Mouse (Mus musculus) skeletal muscle tissue, adult 2 months (tissue): ENCODE data around the gene Acot2.
"Not testable (repeated sequence)": the region's sequence is repeated elsewhere in the genome, so short reads cannot be mapped to it uniquely, and the experiment has no call there.

Source experiments
- DNase-seq: peaks from one replicate; pipeline ENCODE4 v3.0.0-alpha.2; 2012; ENCODE audit warnings: low read depth, low spot score

The Acot2 gene

DNA sequence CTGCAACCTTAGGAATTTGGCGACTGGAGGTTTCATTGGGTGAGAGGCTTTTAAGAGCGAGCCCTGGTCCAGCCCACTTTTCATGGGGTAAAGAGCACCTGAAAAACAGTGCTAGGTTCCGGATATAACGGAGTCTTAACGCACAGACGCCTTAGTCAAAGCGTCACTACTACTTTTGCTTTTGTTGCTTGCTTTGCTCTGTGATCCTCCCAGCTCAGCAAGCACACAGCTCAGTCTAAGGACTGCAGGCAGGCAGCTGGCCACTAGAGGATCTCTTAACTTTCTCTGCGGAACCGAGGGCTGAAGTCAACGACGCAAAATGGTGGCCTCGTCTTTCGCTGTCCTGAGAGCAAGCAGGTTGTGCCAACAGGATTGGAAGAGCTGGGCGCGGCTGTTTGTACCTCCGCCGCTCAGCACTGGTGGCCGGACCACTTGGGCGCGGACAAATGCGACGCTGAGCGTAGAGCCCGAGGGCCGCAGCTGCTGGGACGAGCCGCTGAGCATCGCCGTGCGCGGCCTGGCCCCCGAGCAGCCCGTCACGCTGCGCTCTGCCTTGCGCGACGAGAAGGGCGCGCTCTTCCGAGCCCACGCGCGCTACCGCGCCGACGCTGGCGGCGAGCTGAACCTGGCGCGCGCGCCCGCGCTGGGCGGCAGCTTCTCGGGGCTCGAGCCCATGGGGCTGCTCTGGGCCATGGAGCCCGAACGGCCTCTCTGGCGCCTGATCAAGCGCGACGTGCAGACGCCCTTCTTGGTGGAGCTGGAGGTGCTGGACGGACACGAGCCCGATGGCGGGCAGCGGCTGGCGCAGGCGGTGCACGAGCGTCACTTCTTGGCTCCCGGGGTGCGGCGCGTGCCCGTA lies at the start of gene Acot2:
Acot2 (plus strand) TSS at position 279 of the 859 bp plus-strand sequence.
- DNase-seq, result peak; percentile 77

DNA sequence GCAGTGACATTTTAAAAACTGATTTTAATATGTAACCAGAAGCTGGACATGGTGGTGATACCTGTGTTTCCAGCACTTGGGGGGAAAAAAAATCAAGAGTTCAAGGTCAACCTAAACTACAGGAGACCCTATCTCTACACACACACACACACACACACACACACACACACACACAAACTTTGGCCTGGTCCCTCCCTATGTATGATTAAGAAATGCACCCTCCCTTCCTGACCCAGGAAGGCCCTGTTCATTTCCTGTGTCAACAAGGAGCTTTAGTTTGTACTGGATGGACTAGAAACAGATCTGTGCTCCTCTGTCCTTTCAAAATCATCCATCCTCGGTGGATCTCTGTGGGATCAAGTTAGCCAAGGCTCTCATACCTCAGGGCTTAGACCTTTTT lies 49.1 kb upstream of the Acot2 start:
- DNase-seq, result not testable (repeated sequence)

DNA sequence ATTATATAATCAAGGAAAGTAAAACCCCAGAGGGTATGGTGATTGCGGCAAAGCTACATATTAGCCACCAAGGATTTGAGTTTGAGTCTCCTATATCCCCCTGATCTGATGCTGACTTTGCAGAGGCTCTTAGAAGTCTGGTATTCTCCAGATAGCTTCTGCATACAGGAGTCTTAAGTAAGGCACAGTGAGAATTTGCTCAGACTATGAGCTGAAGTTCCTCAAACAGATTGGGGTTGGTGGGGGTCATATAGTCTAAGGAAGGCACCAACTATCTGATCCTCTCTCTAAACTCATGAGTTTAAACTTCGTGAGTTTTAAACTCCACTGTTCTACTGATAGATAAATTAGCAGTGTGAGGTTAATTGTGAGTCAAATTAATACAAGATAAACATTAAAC lies 48.3 kb upstream of the Acot2 start:
- no peak for DNase-seq

DNA sequence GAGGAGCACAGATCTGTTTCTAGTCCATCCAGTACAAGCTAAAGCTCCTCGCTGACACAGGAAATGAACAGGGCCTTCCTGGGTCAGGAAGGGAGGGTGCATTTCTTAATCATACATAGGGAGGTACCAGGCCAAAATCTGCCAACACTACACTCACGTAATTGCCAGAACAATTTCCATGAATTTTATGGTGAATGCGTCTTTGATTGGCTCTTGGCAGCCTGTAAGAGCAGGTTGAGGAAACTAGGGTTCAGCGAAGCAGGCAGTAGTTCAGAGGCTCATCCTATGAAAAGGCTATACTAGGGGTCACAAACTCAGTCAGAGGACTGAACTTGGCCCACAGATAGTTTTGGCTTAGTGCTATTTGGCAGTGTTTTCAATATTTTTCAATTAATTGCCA lies 47.6 kb upstream of the Acot2 start:
- DNase-seq, result no peak

DNA sequence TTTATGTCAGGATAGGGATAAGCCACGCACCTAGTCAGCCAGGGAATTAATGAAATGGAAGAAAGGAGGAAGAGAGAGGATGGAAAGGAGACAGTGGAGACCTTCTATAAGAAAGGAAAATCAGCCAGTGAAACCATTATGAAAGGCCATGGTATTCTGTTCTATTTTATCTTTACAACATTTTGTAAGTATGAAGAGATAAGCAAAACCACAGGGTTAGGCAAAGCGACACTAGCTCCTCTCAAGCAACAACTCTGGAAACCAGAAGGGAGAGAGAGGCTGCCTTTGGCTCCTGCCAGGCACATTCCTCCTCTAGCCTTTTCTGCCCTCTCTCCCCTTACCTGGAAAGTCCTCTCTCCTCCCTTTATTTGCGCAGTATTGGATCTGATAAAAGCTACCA lies 45.7 kb upstream of the Acot2 start:
- no peak for DNase-seq

DNA sequence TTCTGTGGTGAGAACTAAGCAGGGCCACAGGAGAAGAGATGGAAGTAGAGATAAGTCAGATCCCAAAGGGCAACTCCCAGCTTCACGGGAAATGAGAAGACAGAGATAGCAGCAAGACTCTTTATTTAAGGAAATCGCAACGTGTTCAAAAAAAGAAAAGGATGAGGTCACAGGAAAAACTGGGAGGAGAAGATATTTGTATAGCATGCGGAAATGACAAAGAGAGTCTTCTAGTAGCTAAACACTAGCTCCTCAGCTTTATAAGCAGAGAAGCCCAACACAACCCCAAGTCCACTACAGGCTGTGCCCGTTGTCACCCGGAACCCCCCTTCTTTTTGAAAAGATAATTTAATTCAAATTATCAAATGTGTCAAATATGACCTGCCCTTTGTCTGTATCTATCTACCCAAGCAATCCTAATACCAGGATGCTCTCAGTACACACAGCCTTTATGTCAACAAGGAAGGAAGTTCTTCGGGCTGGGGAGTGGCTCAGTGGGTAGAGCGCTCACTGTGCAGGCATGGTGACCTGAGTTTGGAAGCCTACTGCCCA lies 40.3 kb upstream of the Acot2 start:
- no peak for DNase-seq

DNA sequence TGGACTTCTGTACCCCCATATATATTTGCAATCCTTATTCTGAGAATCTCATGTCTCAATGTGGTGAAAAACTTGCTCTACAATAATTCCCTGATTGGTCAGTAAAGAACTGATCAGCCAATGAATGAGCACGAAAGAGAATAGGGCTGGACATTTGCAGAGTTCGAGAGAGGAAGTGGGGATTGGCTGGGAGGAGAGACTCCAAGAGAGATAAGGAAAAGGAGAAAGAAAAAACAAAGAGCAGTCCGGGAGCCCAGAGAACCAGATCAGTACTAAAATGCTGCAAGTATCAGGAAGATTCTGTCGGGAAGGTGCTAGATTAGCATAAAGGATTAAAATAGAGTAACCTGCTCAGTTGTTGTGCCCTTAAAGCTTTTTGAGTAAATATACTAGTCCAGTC lies 38.6 kb upstream of the Acot2 start:
- no peak for DNase-seq

DNA sequence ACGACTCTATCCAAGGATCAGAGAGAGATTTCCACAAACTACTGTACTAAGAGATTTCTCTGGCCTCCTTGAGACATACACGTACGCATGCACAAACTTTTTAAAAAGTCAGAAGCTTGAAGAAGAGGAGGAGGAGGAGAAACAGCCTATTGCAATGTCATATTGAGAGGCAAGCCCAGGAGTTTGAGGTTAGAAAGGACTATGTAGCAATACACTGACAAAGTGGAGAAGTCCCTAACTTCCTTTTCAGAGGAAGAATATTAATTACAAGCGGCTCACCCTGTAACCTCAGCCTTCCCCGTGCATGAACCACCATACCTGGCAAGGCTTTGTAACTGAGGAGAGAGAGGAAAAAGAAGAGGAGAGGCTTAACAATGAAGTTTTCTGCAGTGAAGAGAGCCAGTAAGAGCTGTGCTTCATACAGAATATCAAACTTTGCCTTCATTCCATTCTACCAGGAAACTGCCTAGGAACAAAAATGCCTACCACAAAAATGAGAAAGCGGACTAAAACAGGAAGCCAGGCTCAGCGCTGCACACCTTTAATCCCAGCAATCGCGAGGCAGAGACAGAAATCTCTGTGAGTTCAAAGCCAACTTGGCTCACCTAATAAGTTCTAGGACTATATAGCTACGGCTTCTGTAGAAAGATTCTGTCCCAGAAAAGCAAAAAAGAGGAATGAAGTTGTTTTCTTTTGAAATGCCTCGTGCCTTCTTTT lies 37.7 kb upstream of the Acot2 start:
- DNase-seq, result no peak

DNA sequence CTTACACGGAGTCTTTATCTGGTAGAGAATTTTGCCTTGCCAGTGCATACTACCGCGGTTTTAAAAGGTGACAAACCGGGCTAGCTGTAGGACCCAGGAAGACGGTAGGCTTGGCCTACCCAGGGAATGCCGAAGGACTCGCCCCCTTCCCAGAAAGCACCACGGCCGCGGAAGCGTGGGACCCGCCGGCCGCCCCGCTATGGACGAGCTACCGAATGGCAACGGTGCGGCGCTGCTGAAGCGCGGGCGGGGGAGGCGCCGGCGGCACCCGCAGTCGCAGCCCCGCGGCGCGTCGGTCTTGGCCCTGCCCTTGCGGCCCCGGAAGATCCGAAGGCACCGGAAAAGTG lies 37.2 kb upstream of the Acot2 start, which contains the start of gene Riox1:
Riox1 (plus strand) TSS at position 116 of the 347 bp plus-strand sequence.
- DNase-seq, result peak; percentile 74

DNA sequence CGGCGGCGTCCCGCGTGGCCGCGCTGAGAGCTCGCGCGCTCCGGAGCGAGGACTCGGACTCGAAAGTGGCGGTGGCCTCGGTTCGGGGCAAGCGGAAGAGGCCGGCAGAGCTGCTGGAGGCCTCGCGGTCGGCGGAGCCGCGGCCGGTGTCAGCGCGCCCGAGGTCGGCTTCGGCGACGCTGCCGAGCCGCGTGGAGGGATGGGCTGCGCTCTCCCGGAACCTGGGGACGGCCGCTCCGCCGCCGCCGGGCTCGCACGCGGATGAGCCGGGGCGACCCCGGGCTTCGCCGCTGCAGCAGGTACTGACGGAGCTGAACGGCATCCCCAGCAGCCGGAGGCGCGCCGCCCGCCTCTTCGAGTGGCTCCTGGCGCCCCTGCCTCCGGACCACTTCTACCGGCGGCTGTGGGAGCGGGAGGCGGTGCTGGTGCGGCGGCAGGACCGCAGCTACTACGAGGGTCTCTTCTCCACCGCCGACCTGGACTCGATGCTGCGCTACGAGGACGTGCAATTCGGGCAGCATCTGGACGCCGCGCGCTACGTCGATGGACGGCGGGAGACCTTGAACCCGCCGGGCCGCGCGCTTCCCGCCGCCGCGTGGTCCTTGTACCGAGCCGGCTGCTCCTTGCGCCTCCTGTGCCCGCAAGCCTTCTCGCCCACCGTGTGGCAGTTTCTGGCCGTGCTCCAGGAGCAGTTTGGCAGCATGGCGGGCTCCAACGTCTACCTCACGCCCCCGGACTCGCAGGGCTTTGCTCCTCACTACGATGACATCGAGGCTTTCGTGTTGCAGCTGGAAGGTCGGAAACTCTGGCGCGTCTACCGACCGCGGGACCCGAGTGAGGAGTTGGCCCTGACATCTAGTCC lies 36.6 kb upstream of the Acot2 start:
- DNase-seq, result no peak

DNA sequence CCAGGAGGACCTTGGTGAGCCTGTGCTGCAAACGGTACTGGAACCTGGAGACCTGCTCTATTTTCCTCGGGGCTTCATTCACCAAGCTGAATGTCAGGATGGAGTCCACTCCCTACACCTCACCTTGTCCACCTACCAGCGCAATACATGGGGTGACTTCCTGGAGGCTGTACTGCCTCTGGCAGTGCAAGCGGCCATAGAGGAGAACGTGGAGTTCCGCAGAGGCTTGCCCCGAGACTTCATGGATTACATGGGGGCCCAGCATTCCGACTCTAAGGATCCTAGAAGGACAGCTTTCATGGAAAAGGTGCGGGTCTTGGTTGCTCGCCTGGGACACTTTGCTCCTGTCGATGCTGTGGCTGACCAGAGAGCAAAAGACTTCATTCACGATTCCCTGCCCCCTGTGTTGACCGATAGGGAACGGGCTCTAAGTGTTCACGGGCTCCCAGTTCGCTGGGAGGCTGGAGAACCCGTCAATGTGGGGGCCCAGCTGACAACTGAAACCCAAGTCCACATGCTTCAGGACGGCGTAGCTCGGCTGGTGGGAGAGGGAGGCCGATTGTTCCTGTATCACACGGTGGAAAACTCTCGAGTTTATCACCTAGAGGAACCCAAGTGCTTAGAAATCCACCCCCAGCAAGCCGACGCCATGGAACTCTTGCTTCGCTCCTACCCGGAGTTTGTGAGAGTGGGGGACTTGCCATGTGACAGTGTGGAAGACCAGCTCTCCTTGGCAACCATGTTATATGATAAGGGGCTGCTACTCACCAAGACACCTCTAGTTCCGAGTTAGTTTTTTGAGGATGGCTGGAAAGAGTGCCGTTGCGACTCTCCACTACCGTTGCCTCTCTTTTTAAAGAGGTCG lies 35.7 kb upstream of the Acot2 start:
- DNase-seq, result no peak

DNA sequence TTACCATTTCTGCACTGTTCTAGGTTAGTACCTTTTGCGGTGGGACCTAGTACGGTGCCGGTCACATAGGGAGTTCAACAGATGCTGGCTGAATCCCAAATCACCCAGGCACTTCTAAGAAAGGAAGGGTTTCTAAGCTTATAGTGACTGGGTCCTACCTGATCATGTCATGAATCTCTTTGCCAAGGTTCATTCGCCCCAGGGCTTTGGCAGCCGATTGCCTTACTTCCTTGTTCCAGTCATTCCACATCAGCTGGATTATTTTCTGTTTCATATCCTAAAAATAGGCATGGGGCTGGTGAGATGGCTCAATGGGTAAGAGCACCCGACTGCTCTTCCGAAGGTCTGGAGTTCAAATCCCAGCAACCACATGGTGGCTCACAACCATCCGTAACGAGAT lies 29.4 kb upstream of the Acot2 start:
- DNase-seq, result no peak

DNA sequence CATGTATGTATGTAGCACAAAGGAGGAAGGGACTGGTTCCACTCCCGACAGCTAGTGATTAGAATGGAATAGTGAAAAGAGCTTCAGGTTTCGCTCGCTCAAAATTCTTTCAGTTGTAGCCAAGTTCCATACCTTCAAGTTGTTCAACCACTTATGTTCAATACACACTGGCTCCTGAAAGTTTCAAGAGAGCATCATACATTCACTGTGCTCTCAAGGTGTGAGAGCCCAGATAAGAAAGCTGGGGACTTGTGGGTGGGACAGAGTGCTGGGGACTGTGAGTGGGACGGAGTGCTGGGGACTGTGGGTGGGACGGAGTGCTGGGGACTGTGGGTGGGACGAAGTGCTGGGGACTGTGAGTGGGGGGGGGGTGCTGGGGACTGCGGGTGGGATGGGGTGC lies 22.4 kb upstream of the Acot2 start:
- DNase-seq, result no peak

DNA sequence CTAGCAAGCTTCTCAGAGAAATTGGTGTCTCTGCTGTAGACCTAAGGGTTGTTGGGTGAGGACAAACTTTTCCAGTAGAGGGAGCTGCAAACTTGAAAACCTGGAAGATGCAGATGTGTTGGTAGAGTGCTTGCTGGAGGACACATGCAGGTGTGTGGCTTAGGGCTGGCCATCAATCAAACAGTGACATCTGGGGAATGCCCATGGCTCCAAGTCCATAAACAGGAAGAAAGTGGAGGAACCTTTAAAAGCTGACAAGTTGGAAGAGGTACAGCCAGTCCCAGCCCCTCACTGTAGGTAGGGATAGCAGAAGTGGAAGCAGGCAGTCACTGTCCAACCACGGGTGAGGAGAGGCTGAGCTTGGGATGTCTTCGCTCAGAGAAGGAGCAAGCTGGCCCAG lies 15.5 kb upstream of the Acot2 start:
- DNase-seq, result peak; percentile 27

DNA sequence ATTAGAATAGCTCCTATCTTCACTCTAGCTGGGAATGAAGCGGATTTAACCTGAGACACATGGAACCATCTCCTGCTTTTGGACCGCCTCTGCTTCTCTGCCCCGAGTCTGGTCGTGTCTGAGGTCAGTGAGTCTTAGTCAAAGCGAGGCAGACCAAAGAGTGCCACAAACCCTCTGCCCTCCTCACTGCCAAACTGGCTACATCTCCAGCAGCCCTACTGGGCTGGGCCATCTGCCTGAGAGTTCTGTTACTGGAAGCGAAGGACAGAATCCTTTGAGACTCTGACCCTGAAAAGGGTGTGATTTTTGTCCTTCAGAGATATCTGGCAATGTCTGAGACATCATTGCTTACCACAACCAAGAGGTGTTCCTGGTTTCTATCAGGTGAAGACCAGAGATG lies 8.8 kb upstream of the Acot2 start:
- no peak for DNase-seq

DNA sequence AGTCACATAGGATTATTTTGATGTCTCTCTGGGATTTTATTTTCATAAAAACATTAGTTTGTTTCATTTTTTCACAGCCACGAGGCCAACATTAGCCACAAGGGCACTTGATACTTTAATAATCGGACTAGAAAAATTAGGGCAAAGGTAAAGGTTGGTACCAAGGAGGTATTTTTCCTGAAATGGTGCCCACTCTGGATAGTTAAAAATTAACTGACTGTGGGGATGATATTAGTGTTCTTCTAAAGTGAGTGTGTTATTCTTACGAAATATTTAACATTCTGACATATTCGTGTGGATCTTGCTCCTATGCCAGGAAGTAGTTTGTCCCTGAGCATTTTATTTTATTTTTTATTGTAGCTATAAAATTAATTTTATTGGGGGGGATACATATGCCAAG lies 6.0 kb upstream of the Acot2 start:
- DNase-seq, result no peak

DNA sequence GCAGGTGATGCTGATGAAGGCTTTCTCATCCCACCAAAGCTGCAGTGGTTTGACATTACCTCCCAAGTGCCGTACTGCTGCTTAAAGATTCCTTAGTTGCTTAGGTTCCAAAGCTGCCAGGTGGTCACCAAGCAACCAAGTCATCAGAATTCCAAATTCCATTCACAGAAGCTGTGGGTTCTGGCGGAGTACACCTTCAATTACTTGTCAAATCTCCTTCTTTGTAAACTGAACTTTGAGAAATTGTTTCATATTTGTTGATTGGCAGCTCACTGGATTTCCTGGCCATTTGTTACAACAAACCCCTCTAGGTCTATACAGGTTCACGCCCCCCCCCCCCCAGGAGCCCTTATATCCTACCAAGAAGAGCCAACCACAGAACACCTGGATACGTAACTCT lies 2.9 kb upstream of the Acot2 start, which contains the start of gene Heatr4:
Heatr4 (minus strand) TSS at position 101 of the 400 bp plus-strand sequence.
- DNase-seq, result no peak

DNA sequence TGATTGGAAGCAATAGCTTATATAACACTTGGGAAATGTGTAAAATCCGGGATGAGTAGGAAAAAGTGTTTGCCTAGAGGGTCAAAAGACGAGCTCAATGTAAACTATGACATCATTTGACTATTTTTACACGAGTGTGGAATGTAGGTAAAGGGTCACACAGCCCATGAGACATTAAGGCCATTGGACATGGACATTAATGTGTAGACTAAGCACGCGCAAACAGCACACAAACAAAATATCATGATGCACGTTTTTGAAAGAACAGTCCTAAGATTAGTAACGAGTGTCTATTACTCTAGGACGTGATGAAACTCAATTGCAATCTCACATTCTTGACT lies 449 bp upstream of the Acot2 start:
- no peak for DNase-seq

DNA sequence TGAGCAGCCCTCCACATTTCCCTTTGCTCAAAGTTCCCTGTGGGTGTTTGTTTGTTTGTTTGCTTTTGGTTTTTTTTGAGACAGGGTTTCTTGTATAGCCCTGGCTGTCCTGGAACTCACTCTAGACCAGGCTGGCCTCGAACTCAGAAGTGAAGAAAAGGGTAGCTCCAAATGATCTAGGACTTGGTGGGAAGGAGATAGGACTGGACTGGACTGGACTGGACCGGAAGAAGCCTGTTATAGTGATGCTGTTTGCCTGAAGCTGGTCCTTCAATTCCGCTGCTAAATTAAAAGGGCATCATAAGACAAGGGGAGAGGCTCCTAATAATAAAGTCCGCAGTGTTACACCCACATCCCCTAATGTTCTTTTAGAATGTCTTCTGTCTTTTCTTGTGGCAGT lies 822 bp downstream of the Acot2 start:
- DNase-seq, result no peak

DNA sequence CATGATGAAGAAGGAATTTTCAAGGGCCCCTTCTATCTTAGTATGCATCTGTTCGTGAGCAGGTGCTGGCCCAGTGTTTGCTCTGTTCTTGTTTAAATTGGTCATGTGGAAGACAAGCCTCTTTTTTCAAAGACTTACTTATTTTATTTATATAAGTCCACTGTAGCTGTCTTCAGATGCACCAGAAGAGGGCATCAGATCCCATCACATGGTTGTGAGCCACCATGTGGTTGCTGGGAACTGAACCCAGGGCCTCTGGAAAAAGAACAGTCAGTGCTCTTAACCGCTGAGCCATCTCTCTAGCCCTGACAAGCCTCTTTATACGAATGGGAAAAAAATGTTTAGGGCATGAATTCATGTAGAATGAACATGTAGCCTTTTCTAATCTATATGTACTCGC lies 1.7 kb downstream of the Acot2 start:
- DNase-seq, result no peak

DNA sequence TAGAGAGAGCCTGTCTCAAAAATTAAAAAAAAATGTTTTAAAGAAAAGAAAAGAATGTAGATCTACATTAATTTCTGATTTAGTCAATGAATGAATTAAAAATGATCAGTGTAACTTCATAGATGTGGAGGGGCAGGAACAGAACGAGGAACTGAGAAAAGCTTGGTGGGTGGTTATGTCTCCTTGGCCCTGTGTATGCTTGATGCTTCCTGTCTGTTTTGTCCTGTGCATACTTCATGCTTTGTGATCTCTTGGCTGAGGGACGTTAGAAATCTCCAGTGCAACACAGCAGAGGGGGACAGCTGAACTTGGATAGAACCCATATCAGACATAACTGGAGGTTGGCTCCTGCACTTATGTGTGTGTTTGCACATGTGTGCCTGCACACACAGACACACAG lies 9.6 kb downstream of the Acot2 start:
- no peak for DNase-seq
